ENCODE assay signal across 13 mouse cellular contexts in genomic region chr11:97365556-97365955, GRCm38 (mm10). TPM values are rescaled to one million over a fixed set of nuclear protein-coding genes. Genes with fewer than 3 reads are reported as not detected.
DNase-seq lines count a peak whose midpoint lies in the region; ATAC-seq and TF ChIP-seq lines count a peak whose summit lies in the region.
"Had no signal": no experiment of that assay in that cellular context is flagged by ENCODE, and none has a peak within 500 bp of the region (broad histone marks: within the 10 kb centered on the region; RNA-seq: fewer than 3 reads in every experiment).

No protein-coding gene starts in this region.

- no peak overlapping the region for H3K27ac ChIP-seq in heart, embryonic 16.5 days (ENCODE audit: low read length)
- peak overlapping the region; percentile 28; the same call in 1 of the 2 replicates for H3K27ac ChIP-seq in embryonic facial prominence, embryonic 13.5 days
- no peak overlapping the region for H3K27ac ChIP-seq in forebrain, postnatal 0 days (ENCODE audit: low read depth, low read length)
- H3K27ac ChIP-seq in midbrain, embryonic 13.5 days: no peak overlapping the region
- no peak overlapping the region for H3K27ac ChIP-seq in kidney, embryonic 15.5 days

- no peak for ATAC-seq in heart, embryonic 16.5 days (replicated peaks; ENCODE audit: extremely low read depth, insufficient read depth, low FRiP score)
- no peak for ATAC-seq in embryonic facial prominence, embryonic 13.5 days (ENCODE audit: insufficient number of reproducible peaks, insufficient read depth, low FRiP score, low TSS enrichment, low read depth)
- no peak for ATAC-seq in forebrain, postnatal 0 days
- ATAC-seq in midbrain, embryonic 13.5 days: no peak
- ATAC-seq in kidney, embryonic 15.5 days (replicated peaks; ENCODE audit: low FRiP score): no peak

- peaks cover 33% of the 10 kb centered on the region for H3K4me1 ChIP-seq in heart, embryonic 16.5 days (ENCODE audit: control insufficient read depth, insufficient read depth, low read length)
- H3K4me1 ChIP-seq in embryonic facial prominence, embryonic 13.5 days: peaks cover 33% of the 10 kb centered on the region
- peaks cover 26% of the 10 kb centered on the region for H3K4me1 ChIP-seq in forebrain, postnatal 0 days (ENCODE audit: insufficient read depth)
- H3K4me1 ChIP-seq in midbrain, embryonic 13.5 days (replicated peaks): peaks cover 38% of the 10 kb centered on the region
- H3K4me1 ChIP-seq in kidney, embryonic 15.5 days: peaks cover 26% of the 10 kb centered on the region

- no peak overlapping the region for H3K9ac ChIP-seq in heart, embryonic 16.5 days (ENCODE audit: low read length)
- H3K9ac ChIP-seq in embryonic facial prominence, embryonic 13.5 days: peak overlapping the region; percentile 44; the same call in 1 of the 2 replicates
- H3K9ac ChIP-seq in forebrain, postnatal 0 days: 0 out of 2 replicates have a peak overlapping the region, but pooled peaks have one; percentile 22
- H3K9ac ChIP-seq in midbrain, embryonic 13.5 days (replicated peaks): peak overlapping the region; percentile 99
- H3K9ac ChIP-seq in kidney, embryonic 15.5 days: no peak overlapping the region

- H3K4me2 ChIP-seq in heart, embryonic 16.5 days (ENCODE audit: low read depth, low read length): peak overlapping the region; percentile 91
- peak overlapping the region; percentile 90 for H3K4me2 ChIP-seq in embryonic facial prominence, embryonic 13.5 days
- peak overlapping the region; percentile 79 for H3K4me2 ChIP-seq in forebrain, postnatal 0 days (ENCODE audit: low read depth)
- H3K4me2 ChIP-seq in midbrain, embryonic 13.5 days (replicated peaks): peak overlapping the region; percentile 95
- H3K4me2 ChIP-seq in kidney, embryonic 15.5 days: no peak overlapping the region

- no peaks in the 10 kb centered on the region for H3K27me3 ChIP-seq in heart, embryonic 16.5 days (ENCODE audit: control insufficient read depth, insufficient read depth, low read length)
- no peaks in the 10 kb centered on the region for H3K27me3 ChIP-seq in embryonic facial prominence, embryonic 13.5 days
- no peaks in the 10 kb centered on the region for H3K27me3 ChIP-seq in forebrain, postnatal 0 days (ENCODE audit: insufficient read depth, low read length)
- no peaks in the 10 kb centered on the region for H3K27me3 ChIP-seq in midbrain, embryonic 13.5 days
- no peaks in the 10 kb centered on the region for H3K27me3 ChIP-seq in kidney, embryonic 15.5 days

- no peak for TF ChIP-seq CTCF in forebrain, postnatal 0 days (IDR thresholded peaks at IDR 0.05; ENCODE audit: low read depth)

- DNase-seq in heart, adult 18-20 months: no peak
- DNase-seq in forebrain, postnatal 0 days: peak; percentile 33
- no peak for DNase-seq in adrenal gland, adult (ENCODE audit: inconsistent age in 2 of 2, low spot score in 1 of 2)
- no peak for DNase-seq in thymus, postnatal 4 days
- DNase-seq: adrenal gland, adult 2 months; cerebellum, postnatal 36 days; left cerebral cortex, postnatal 4 days; right cerebral cortex, postnatal 25 days; thymus, adult 2 months had no signal

- 50% methylated on average over 1 of the region's 1 CpGs for WGBS in heart, embryonic 16.5 days
- WGBS in embryonic facial prominence, embryonic 13.5 days: 39% methylated on average over 1 of the region's 1 CpGs
- WGBS in forebrain, postnatal 0 days: 26% methylated on average over 1 of the region's 1 CpGs
- 74% methylated on average over 1 of the region's 1 CpGs for WGBS in midbrain, embryonic 13.5 days
- 63% methylated on average over 1 of the region's 1 CpGs for WGBS in kidney, embryonic 15.5 days

- H3K36me3 ChIP-seq in heart, embryonic 16.5 days (ENCODE audit: control insufficient read depth, insufficient read depth): no peaks in the 10 kb centered on the region
- H3K36me3 ChIP-seq in embryonic facial prominence, embryonic 13.5 days: peaks cover 2% of the 10 kb centered on the region; the same call in 1 of the 2 replicates
- H3K36me3 ChIP-seq in forebrain, postnatal 0 days (ENCODE audit: insufficient read depth): no peaks in the 10 kb centered on the region
- no peaks in the 10 kb centered on the region for H3K36me3 ChIP-seq in midbrain, embryonic 13.5 days
- peaks cover 5% of the 10 kb centered on the region; the same call in 1 of the 2 replicates for H3K36me3 ChIP-seq in kidney, embryonic 15.5 days

- no peak overlapping the region for H3K4me3 ChIP-seq in heart, embryonic 16.5 days (ENCODE audit: low read length)
- peak overlapping the region; percentile 97; the same call in 1 of the 2 replicates for H3K4me3 ChIP-seq in embryonic facial prominence, embryonic 13.5 days
- H3K4me3 ChIP-seq in forebrain, postnatal 0 days (ENCODE audit: low read depth, low read length): 0 out of 2 replicates have a peak overlapping the region, but pooled peaks have one; percentile 96
- peak overlapping the region; percentile 99 for H3K4me3 ChIP-seq in midbrain, embryonic 13.5 days (replicated peaks)
- H3K4me3 ChIP-seq in kidney, embryonic 15.5 days (replicated peaks): no peak overlapping the region

- no peaks in the 10 kb centered on the region for H3K9me3 ChIP-seq in heart, embryonic 16.5 days (replicated peaks; ENCODE audit: control insufficient read depth, low read length)
- no peaks in the 10 kb centered on the region for H3K9me3 ChIP-seq in embryonic facial prominence, embryonic 13.5 days
- no peaks in the 10 kb centered on the region for H3K9me3 ChIP-seq in forebrain, postnatal 0 days (ENCODE audit: low read length)
- H3K9me3 ChIP-seq in midbrain, embryonic 13.5 days: no peaks in the 10 kb centered on the region
- H3K9me3 ChIP-seq in kidney, embryonic 15.5 days (replicated peaks): no peaks in the 10 kb centered on the region

RNA-seq across cellular contexts. Expression of gene Socs7, which starts 3.2 kb away (rescaled TPM):
- polyA plus RNA-seq in heart, embryonic 16.5 days (2015; fragmentation: Nextera tagmentation; extraction: Ambion mirVana): 3.1 and 3.2 TPM in 2 replicates
- total RNA-seq in heart, adult 18-20 months (2021): 10 to 100 TPM; 21.9 to 22.8 TPM
- polyA plus RNA-seq in embryonic facial prominence, embryonic 13.5 days (2015; fragmentation: Nextera tagmentation; extraction: Ambion mirVana): 4.7 and 5.3 TPM in 2 replicates
- 54.9 and 64.3 TPM in 2 replicates for total RNA-seq in forebrain, postnatal 0 days (2014; rRNA removed)
- polyA plus RNA-seq in forebrain, postnatal 0 days (2015; fragmentation: Nextera tagmentation; extraction: Ambion mirVana): 5.3 and 6.4 TPM in 2 replicates
- 8.8 and 9.4 TPM in 2 replicates for polyA plus RNA-seq in midbrain, embryonic 13.5 days (2015; fragmentation: Nextera tagmentation; extraction: Ambion mirVana)
- 3.8 and 3.9 TPM in 2 replicates for polyA plus RNA-seq in kidney, embryonic 15.5 days (2015; fragmentation: Nextera tagmentation; extraction: Ambion mirVana)

RNA-seq across cellular contexts. Expression of gene Gpr179, which starts 13.7 kb away (rescaled TPM):
- 0.09 and 0.12 TPM in 2 replicates for polyA plus RNA-seq in heart, embryonic 16.5 days (2015; fragmentation: Nextera tagmentation; extraction: Ambion mirVana)
- not detected for total RNA-seq in heart, adult 18-20 months (2021)
- 0.15 and 0.21 TPM in 2 replicates for polyA plus RNA-seq in embryonic facial prominence, embryonic 13.5 days (2015; fragmentation: Nextera tagmentation; extraction: Ambion mirVana)
- total RNA-seq in forebrain, postnatal 0 days (2014; rRNA removed): 0.46 and 0.62 TPM in 2 replicates
- polyA plus RNA-seq in forebrain, postnatal 0 days (2015; fragmentation: Nextera tagmentation; extraction: Ambion mirVana): 0.21 and 0.45 TPM in 2 replicates
- 0.39 and 0.48 TPM in 2 replicates for polyA plus RNA-seq in midbrain, embryonic 13.5 days (2015; fragmentation: Nextera tagmentation; extraction: Ambion mirVana)
- 0.10 and 0.53 TPM in 2 replicates for polyA plus RNA-seq in kidney, embryonic 15.5 days (2015; fragmentation: Nextera tagmentation; extraction: Ambion mirVana)

RNA-seq across cellular contexts. Expression of gene Arhgap23, which starts 49.8 kb away (rescaled TPM):
- polyA plus RNA-seq in heart, embryonic 16.5 days (2015; fragmentation: Nextera tagmentation; extraction: Ambion mirVana): 5.5 and 6.1 TPM in 2 replicates
- total RNA-seq in heart, adult 18-20 months (2021): 10 to 100 TPM; 12.5 to 13.5 TPM
- 7.7 and 8.4 TPM in 2 replicates for polyA plus RNA-seq in embryonic facial prominence, embryonic 13.5 days (2015; fragmentation: Nextera tagmentation; extraction: Ambion mirVana)
- 52.7 and 52.9 TPM in 2 replicates for total RNA-seq in forebrain, postnatal 0 days (2014; rRNA removed)
- polyA plus RNA-seq in forebrain, postnatal 0 days (2015; fragmentation: Nextera tagmentation; extraction: Ambion mirVana): 7.0 and 10.2 TPM in 2 replicates
- 5.1 and 6.5 TPM in 2 replicates for polyA plus RNA-seq in midbrain, embryonic 13.5 days (2015; fragmentation: Nextera tagmentation; extraction: Ambion mirVana)
- 4.6 and 5.9 TPM in 2 replicates for polyA plus RNA-seq in kidney, embryonic 15.5 days (2015; fragmentation: Nextera tagmentation; extraction: Ambion mirVana)

RNA-seq across cellular contexts. Expression of gene Mrpl45, which starts 50.0 kb away (rescaled TPM):
- 58.1 and 59.8 TPM in 2 replicates for polyA plus RNA-seq in heart, embryonic 16.5 days (2015; fragmentation: Nextera tagmentation; extraction: Ambion mirVana)
- 10 to 100 TPM; 59.6 to 70.9 TPM for total RNA-seq in heart, adult 18-20 months (2021)
- polyA plus RNA-seq in embryonic facial prominence, embryonic 13.5 days (2015; fragmentation: Nextera tagmentation; extraction: Ambion mirVana): 46.6 and 50.1 TPM in 2 replicates
- 29.0 and 34.9 TPM in 2 replicates for total RNA-seq in forebrain, postnatal 0 days (2014; rRNA removed)
- 33.3 and 37.7 TPM in 2 replicates for polyA plus RNA-seq in forebrain, postnatal 0 days (2015; fragmentation: Nextera tagmentation; extraction: Ambion mirVana)
- 39.6 and 46.4 TPM in 2 replicates for polyA plus RNA-seq in midbrain, embryonic 13.5 days (2015; fragmentation: Nextera tagmentation; extraction: Ambion mirVana)
- 52.4 and 54.1 TPM in 2 replicates for polyA plus RNA-seq in kidney, embryonic 15.5 days (2015; fragmentation: Nextera tagmentation; extraction: Ambion mirVana)

Comparison
In these comparisons a context has a peak if more than half of its experiments do, and no peak if none do; other contexts are left out.
1. H3K4me3 ChIP-seq: peak in embryonic facial prominence, embryonic 13.5 days (single experiment), forebrain, postnatal 0 days (single experiment) and midbrain, embryonic 13.5 days (single experiment); none in heart, embryonic 16.5 days (single experiment) and kidney, embryonic 15.5 days (single experiment).
2. H3K9ac ChIP-seq: peak in embryonic facial prominence, embryonic 13.5 days (single experiment), forebrain, postnatal 0 days (single experiment) and midbrain, embryonic 13.5 days (single experiment); none in heart, embryonic 16.5 days (single experiment) and kidney, embryonic 15.5 days (single experiment).